Mouse (Mus musculus): ENCODE data around the gene Mum1.
"Not testable (repeated sequence)": the region's sequence is repeated elsewhere in the genome, so short reads cannot be mapped to it uniquely, and the experiment has no call there.

The Mum1 gene

GRCm38 (mm10) chr10:80208248-80208647 lies 18.0 kb upstream of the Mum1 start:
- DNase-seq (ENCODE audit: low read depth, low spot score) = no peak

- DNase-seq (ENCODE audit: low read depth, low spot score) = no peak
Observed at GRCm38 (mm10) chr10:80208841-80209371, 17.3 kb upstream of the Mum1 start.

- DNase-seq (ENCODE audit: low read depth, low spot score) = not testable (repeated sequence)
Observed at GRCm38 (mm10) chr10:80211547-80212103, 14.6 kb upstream of the Mum1 start.

- DNase-seq (ENCODE audit: low read depth, low spot score) = no peak
Observed at GRCm38 (mm10) chr10:80215048-80215772, 11.0 kb upstream of the Mum1 start.

GRCm38 (mm10) chr10:80220676-80221075 lies 5.6 kb upstream of the Mum1 start:
- DNase-seq (ENCODE audit: low read depth, low spot score) = no peak

GRCm38 (mm10) chr10:80223137-80223536 lies 3.1 kb upstream of the Mum1 start:
- not testable (repeated sequence) for DNase-seq (ENCODE audit: low read depth, low spot score)

- DNase-seq (ENCODE audit: low read depth, low spot score) = no peak
Observed at GRCm38 (mm10) chr10:80226071-80226415, 191 bp upstream of the Mum1 start.

- no peak for DNase-seq (ENCODE audit: low read depth, low spot score)
Observed at GRCm38 (mm10) chr10:80227166-80227539, 919 bp downstream of the Mum1 start.

DNA sequence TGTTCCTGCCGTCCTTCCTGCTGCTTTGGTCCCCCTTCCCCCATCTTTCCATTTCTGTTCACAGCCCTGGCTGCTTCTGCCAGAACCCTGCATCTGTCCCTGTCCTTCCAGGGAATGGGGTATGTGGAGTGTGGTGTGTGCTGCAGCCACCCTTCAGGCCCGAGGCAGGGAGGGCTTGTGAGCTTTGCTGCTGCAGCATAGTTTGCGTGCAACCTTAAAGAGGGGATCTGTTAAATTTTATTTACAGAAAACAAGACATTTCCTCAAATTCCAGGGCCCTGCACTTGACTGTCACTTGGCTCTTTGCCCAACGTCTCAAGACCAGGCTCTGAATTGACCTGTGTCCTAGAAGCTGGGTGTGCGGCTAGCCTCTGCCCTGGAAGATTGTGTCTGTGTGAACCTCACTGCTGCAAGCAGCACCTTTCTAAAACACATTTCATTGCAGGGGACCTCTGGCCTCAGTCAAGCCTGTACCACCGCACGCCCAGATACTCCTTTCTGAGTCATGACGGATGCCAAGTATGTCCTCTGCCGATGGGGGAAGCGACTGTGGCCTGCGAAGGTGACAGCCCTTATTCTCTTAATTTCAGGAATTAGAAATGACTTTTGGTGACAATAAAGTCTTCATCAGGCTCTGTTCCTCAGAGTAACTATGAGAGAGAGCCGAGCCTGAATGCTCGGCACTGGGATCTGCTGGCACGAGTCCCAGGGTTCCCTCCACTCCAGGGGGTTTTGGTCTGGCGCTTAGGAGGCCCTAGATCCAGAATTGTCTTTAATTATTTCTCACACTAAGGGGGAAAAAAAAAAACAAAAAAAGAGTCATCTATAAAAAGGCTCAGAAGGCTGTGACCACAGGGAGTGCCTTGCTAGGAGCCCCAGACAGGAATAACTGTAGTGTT lies 1.9 kb downstream of the Mum1 start:
- no peak for DNase-seq (ENCODE audit: low read depth, low spot score)

DNA sequence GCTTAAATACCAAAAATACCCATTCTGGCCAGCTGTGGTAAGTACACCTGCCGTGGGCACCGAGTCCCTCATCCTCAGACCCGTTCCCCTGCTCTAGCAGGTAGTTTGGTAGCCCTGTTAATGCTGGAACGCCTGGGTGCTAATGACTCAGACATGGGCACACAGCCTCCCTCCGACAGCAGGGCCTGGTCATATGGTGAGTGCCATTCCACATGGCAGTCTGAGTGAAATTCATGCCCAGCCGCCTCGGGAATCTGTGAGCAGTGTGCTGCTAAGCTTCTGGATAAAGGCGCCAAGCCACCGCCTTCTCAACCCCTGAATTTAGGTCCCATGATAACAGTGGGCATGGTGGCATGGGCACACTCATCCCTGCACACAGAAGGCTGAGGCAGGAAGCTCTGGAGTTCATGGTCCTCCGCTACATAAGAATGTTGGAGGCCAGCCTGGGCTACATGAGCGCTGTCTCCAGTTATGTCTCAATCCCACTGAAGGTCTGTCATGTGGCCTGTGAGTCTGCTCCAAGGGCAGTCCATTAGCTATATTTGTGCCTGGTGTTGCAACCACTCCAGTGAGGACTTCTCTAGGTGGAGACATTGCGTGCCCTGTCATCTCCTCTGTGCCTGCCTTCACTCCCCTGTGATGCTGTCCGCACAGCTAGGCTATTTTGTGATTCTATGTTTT lies 10.1 kb downstream of the Mum1 start:
- no peak for DNase-seq (ENCODE audit: low read depth, low spot score)

GRCm38 (mm10) chr10:80237020-80237419 lies 10.8 kb downstream of the Mum1 start:
- no peak for DNase-seq (ENCODE audit: low read depth, low spot score)

DNA sequence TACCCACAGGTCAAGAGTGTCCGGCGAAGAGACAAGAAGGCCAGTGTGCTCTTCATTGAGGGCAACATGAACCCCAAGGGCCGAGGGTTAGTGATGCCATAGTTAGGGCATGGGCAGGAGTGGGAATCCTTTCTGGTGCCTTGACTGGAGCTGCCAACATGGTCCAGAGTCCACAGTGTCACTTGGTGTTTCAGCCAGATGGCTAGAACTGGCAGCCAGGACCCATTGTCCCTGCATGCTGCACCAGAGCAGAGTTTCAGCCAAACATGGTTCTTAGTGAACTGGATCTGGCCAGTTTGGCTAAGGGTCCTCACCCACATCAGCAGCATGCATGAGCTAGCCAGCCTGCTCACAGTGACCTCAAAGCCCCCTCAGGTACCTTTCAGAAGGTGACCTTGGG lies 12.1 kb downstream of the Mum1 start:
- no peak for DNase-seq (ENCODE audit: low read depth, low spot score)

GRCm38 (mm10) chr10:80239791-80240190 lies 13.6 kb downstream of the Mum1 start:
- DNase-seq (ENCODE audit: low read depth, low spot score) = no peak

DNA sequence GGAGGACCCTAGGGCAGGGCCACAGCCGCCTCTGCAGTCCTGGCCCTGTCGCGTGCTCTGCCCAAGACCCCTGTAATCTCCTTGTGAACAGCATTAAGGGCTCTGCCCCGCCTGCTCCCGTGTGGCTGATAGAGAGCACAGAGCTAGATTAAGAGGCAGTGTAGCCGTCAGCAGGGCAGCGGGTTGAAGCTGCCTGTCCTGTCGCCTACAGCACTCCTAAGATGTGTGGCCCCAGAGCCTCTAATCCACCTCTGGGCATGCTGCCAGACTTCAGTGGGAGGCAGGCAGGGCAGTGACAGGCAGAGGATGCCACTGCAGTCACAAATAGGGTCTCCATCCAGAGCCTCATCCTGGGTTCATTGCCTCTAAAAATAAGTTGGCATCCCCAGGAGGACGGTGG lies 15.9 kb downstream of the Mum1 start:
- DNase-seq (ENCODE audit: low read depth, low spot score) = no peak

- no peak for DNase-seq (ENCODE audit: low read depth, low spot score)
Observed at GRCm38 (mm10) chr10:80242607-80243006, 16.4 kb downstream of the Mum1 start.

GRCm38 (mm10) chr10:80244791-80245399 lies 18.7 kb downstream of the Mum1 start:
- peak; percentile 60 for DNase-seq (ENCODE audit: low read depth, low spot score)

DNA sequence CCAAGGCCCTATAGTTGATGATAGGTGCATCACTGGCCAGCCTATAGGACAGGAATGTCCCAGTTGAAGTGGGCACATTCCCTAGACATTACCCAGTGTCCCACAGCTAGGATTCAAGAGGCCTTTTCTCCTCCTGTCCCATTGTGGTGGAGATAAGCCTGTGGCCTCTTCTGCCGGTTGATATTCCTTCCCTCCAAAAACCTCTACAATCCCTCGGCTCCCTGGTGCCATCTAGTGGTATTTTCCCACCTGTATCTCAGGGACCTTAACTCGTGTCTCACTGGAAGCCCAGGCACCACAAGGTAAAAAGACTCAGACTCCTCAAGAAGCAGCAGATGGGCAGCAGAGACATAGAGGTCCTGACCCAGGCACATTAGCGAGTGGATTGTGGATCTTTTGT lies 19.4 kb downstream of the Mum1 start:
- peak; percentile 69 for DNase-seq (ENCODE audit: low read depth, low spot score)

GRCm38 (mm10) chr10:80247849-80248248 lies 21.6 kb downstream of the Mum1 start:
- DNase-seq (ENCODE audit: low read depth, low spot score) = peak; percentile 48

DNA sequence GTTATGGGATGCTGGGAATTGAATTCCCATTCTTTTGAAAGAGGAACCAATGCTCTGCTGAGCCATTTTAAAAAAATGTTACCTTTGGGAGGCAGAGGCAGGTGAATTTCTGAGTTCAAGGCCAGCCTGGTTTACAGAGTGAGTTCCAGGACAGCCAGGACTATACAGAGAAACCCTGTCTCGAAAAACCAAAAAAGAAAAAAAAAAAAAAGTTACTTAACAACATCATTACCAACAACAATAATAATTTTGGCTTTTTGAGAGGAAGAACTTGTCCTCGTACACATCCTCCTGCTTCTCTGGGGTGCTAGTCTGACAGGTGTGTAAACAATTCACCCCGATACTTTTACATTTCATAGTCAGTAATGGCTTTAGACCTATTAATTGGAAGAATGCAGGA lies 22.2 kb downstream of the Mum1 start:
- not testable (repeated sequence) for DNase-seq (ENCODE audit: low read depth, low spot score)

GRCm38 (mm10) chr10:80248971-80249640 lies 22.9 kb downstream of the Mum1 start, which contains the start of gene Ndufs7:
Gene Ndufs7, plus strand, starts transcription at chr10:80249121.
- peak; percentile 95 for DNase-seq (ENCODE audit: low read depth, low spot score)

DNA sequence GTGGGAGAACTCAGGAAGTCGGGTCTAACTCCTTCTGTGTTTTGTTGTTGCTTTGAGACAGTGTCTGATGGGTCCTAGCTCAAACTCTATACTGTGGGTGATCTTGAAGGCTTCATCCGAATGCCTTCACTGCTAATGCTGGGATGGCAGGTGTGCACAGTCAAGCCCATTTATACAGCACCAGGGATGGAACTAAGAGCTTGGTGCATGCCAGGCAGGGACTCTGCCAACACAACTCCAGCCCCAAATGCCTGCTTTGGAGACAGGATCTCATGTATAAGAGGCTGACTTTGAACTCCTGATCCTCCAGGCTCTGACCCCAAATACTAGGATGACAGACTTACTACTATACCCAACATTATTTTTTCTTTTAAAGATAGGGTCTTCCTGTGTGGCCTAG lies 23.8 kb downstream of the Mum1 start:
- DNase-seq (ENCODE audit: low read depth, low spot score) = no peak

Measured in A20 (cell line).